25 mouse cellular contexts compared by ENCODE assay signal in genomic region chr16:76875397-76876018, GRCm38 (mm10).
DNase-seq lines count a peak whose midpoint lies in the region; ATAC-seq and TF ChIP-seq lines count a peak whose summit lies in the region.
"Had no signal": no experiment of that assay in that cellular context is flagged by ENCODE, and none has a peak within 500 bp of the region (broad histone marks: within the 10 kb centered on the region; RNA-seq: fewer than 3 reads in every experiment).

No protein-coding gene starts in this region.

- H3K4me1 ChIP-seq in hindbrain, embryonic 16.5 days (ENCODE audit: control insufficient read depth, insufficient read depth, low read depth, low read length), result no peaks in the 10 kb centered on the region
- no peaks in the 10 kb centered on the region for H3K4me1 ChIP-seq in hindbrain, embryonic 14.5 days (replicated peaks; ENCODE audit: control insufficient read depth, insufficient read depth, low read length)
- H3K4me1 ChIP-seq in midbrain, embryonic 11.5 days (ENCODE audit: control insufficient read depth, insufficient read depth, low read length), result no peaks in the 10 kb centered on the region
- H3K4me1 ChIP-seq in midbrain, embryonic 10.5 days, result peaks cover 3% of the 10 kb centered on the region; the same call in 1 of the 2 replicates
- 0 out of 2 replicates have a peak, but pooled peaks cover 3% of the 10 kb centered on the region for H3K4me1 ChIP-seq in midbrain, embryonic 13.5 days (replicated peaks)
- H3K4me1 ChIP-seq in midbrain, embryonic 16.5 days (ENCODE audit: control insufficient read depth, insufficient read depth, low read length), result no peaks in the 10 kb centered on the region
- H3K4me1 ChIP-seq in midbrain, postnatal 0 days (ENCODE audit: insufficient read depth, low read length), result no peaks in the 10 kb centered on the region
- H3K4me1 ChIP-seq: embryonic facial prominence, embryonic 12.5 days; forebrain, embryonic 13.5 days; forebrain, embryonic 15.5 days had no signal

- ATAC-seq in hindbrain, embryonic 16.5 days, result peak; percentile 34; the same call in 1 of the 2 replicates
- no peak for ATAC-seq in hindbrain, embryonic 14.5 days (ENCODE audit: low FRiP score)
- ATAC-seq in midbrain, embryonic 11.5 days (ENCODE audit: low FRiP score), result peak; percentile 71
- peak; percentile 55; the same call in 1 of the 2 replicates for ATAC-seq in midbrain, embryonic 13.5 days
- ATAC-seq in midbrain, embryonic 16.5 days, result no peak
- no peak for ATAC-seq in midbrain, postnatal 0 days (ENCODE audit: low FRiP score)
- ATAC-seq: activated CD4-positive, CD25-positive, alpha-beta regulatory T cell, adult 4 months; CD4-positive, CD25-positive, alpha-beta regulatory T cell, adult 4 months; forebrain, embryonic 13.5 days; forebrain, embryonic 15.5 days; Patski had no signal

- TF ChIP-seq CTCF in midbrain, postnatal 0 days (IDR thresholded peaks at IDR 0.05), result no peak

- no peak for DNase-seq in hindbrain, embryonic 14.5 days (ENCODE audit: low spot score)
- DNase-seq in midbrain, embryonic 11.5 days (ENCODE audit: low spot score, missing footprints), result no peak
- DNase-seq in midbrain, embryonic 10.5 days (ENCODE audit: low spot score), result no peak
- DNase-seq in midbrain, postnatal 0 days (ENCODE audit: low spot score), result peak; percentile 30
- no peak for DNase-seq in cerebellum, adult 11-12 months
- DNase-seq: adrenal gland, adult 8-10 months; adrenal gland, postnatal 14 days; adrenal gland, postnatal 36 days; B cell, adult 2 months; cerebellum, adult 11 months; cerebellum, adult 2 months; cerebellum, adult 9-10 months; cerebellum, postnatal 25 days had no signal

- 75% methylated on average over 3 of the region's 3 CpGs for WGBS in hindbrain, embryonic 16.5 days
- WGBS in hindbrain, embryonic 14.5 days, result 84% methylated on average over 3 of the region's 3 CpGs
- WGBS in midbrain, embryonic 11.5 days, result 71% methylated on average over 3 of the region's 3 CpGs
- 83% methylated on average over 3 of the region's 3 CpGs for whole genome bisulfite sequencing in midbrain, embryonic 10.5 days
- 61% methylated on average over 3 of the region's 3 CpGs for WGBS in midbrain, embryonic 13.5 days
- 57% methylated on average over 3 of the region's 3 CpGs for WGBS in midbrain, embryonic 16.5 days
- WGBS in midbrain, postnatal 0 days, result 43% methylated on average over 3 of the region's 3 CpGs

- no peak overlapping the region for H3K4me3 ChIP-seq in hindbrain, embryonic 16.5 days (ENCODE audit: low read length)
- no peak overlapping the region for H3K4me3 ChIP-seq in hindbrain, embryonic 14.5 days (replicated peaks; ENCODE audit: low read length)
- no peak overlapping the region for H3K4me3 ChIP-seq in midbrain, embryonic 11.5 days (ENCODE audit: low read depth, low read length)
- no peak overlapping the region for H3K4me3 ChIP-seq in midbrain, embryonic 10.5 days
- H3K4me3 ChIP-seq in midbrain, embryonic 13.5 days (replicated peaks), result no peak overlapping the region
- no peak overlapping the region for H3K4me3 ChIP-seq in midbrain, embryonic 16.5 days (ENCODE audit: low read depth, low read length)
- H3K4me3 ChIP-seq in midbrain, postnatal 0 days (ENCODE audit: low read depth, low read length), result no peak overlapping the region
- H3K4me3 ChIP-seq: embryonic facial prominence, embryonic 10.5 days; embryonic facial prominence, embryonic 12.5 days; forebrain, embryonic 13.5 days; forebrain, embryonic 15.5 days had no signal

- peaks cover 2% of the 10 kb centered on the region; the same call in 1 of the 2 replicates for H3K9me3 ChIP-seq in hindbrain, embryonic 16.5 days (ENCODE audit: control insufficient read depth, low read length)
- H3K9me3 ChIP-seq in hindbrain, embryonic 14.5 days (ENCODE audit: control insufficient read depth, low read length), result no peaks in the 10 kb centered on the region
- H3K9me3 ChIP-seq in midbrain, embryonic 11.5 days (ENCODE audit: control insufficient read depth, low read length), result no peaks in the 10 kb centered on the region
- no peaks in the 10 kb centered on the region for H3K9me3 ChIP-seq in midbrain, embryonic 10.5 days (replicated peaks)
- no peaks in the 10 kb centered on the region for H3K9me3 ChIP-seq in midbrain, embryonic 13.5 days
- H3K9me3 ChIP-seq in midbrain, embryonic 16.5 days (replicated peaks; ENCODE audit: control insufficient read depth, low read length, poor library complexity, severe bottlenecking), result no peaks in the 10 kb centered on the region
- H3K9me3 ChIP-seq in midbrain, postnatal 0 days (ENCODE audit: low read length), result no peaks in the 10 kb centered on the region
- H3K9me3 ChIP-seq: embryonic facial prominence, embryonic 10.5 days; embryonic facial prominence, embryonic 12.5 days; forebrain, embryonic 13.5 days; forebrain, embryonic 15.5 days; G1E had no signal

- H3K27me3 ChIP-seq in hindbrain, embryonic 16.5 days (replicated peaks; ENCODE audit: control insufficient read depth, insufficient read depth, low read length), result no peaks in the 10 kb centered on the region
- no peaks in the 10 kb centered on the region for H3K27me3 ChIP-seq in hindbrain, embryonic 14.5 days (ENCODE audit: control insufficient read depth, insufficient read depth, low read length)
- H3K27me3 ChIP-seq in midbrain, embryonic 11.5 days (ENCODE audit: control insufficient read depth, insufficient read depth, low read length), result peaks cover 12% of the 10 kb centered on the region
- H3K27me3 ChIP-seq in midbrain, embryonic 10.5 days (ENCODE audit: low read depth, poor library complexity, severe bottlenecking), result peaks cover 57% of the 10 kb centered on the region
- peaks cover 49% of the 10 kb centered on the region for H3K27me3 ChIP-seq in midbrain, embryonic 13.5 days
- no peaks in the 10 kb centered on the region for H3K27me3 ChIP-seq in midbrain, embryonic 16.5 days (ENCODE audit: control insufficient read depth, insufficient read depth, low read depth, low read length)
- no peaks in the 10 kb centered on the region for H3K27me3 ChIP-seq in midbrain, postnatal 0 days (ENCODE audit: insufficient read depth, low read length)
- H3K27me3 ChIP-seq: CH12.LX; embryonic facial prominence, embryonic 12.5 days; forebrain, embryonic 13.5 days; forebrain, embryonic 15.5 days; Patski had no signal

- no peaks in the 10 kb centered on the region for H3K36me3 ChIP-seq in hindbrain, embryonic 16.5 days (ENCODE audit: control insufficient read depth, insufficient read depth, low read length)
- no peaks in the 10 kb centered on the region for H3K36me3 ChIP-seq in hindbrain, embryonic 14.5 days (replicated peaks; ENCODE audit: control insufficient read depth, insufficient read depth)
- no peaks in the 10 kb centered on the region for H3K36me3 ChIP-seq in midbrain, embryonic 11.5 days (ENCODE audit: control insufficient read depth, insufficient read depth, low read length)
- H3K36me3 ChIP-seq in midbrain, embryonic 10.5 days, result no peaks in the 10 kb centered on the region
- H3K36me3 ChIP-seq in midbrain, embryonic 13.5 days, result no peaks in the 10 kb centered on the region
- no peaks in the 10 kb centered on the region for H3K36me3 ChIP-seq in midbrain, embryonic 16.5 days (ENCODE audit: control insufficient read depth, insufficient read depth, low read length)
- no peaks in the 10 kb centered on the region for H3K36me3 ChIP-seq in midbrain, postnatal 0 days (ENCODE audit: insufficient read depth, low read length)
- H3K36me3 ChIP-seq: embryonic facial prominence, embryonic 10.5 days; embryonic facial prominence, embryonic 12.5 days; forebrain, embryonic 15.5 days; G1E had no signal

- H3K9ac ChIP-seq in hindbrain, embryonic 16.5 days (ENCODE audit: low read depth, low read length), result no peak overlapping the region
- no peak overlapping the region for H3K9ac ChIP-seq in hindbrain, embryonic 14.5 days
- no peak overlapping the region for H3K9ac ChIP-seq in midbrain, embryonic 11.5 days (ENCODE audit: low read length)
- no peak overlapping the region for H3K9ac ChIP-seq in midbrain, embryonic 13.5 days (replicated peaks)
- no peak overlapping the region for H3K9ac ChIP-seq in midbrain, embryonic 16.5 days (ENCODE audit: low read depth, low read length)
- H3K9ac ChIP-seq in midbrain, postnatal 0 days (replicated peaks; ENCODE audit: low read length, poor library complexity, severe bottlenecking), result no peak overlapping the region
- H3K9ac ChIP-seq: embryonic facial prominence, embryonic 12.5 days; forebrain, embryonic 13.5 days; forebrain, embryonic 15.5 days had no signal

- H3K4me2 ChIP-seq in hindbrain, embryonic 16.5 days (ENCODE audit: low read length), result no peak overlapping the region
- no peak overlapping the region for H3K4me2 ChIP-seq in hindbrain, embryonic 14.5 days (replicated peaks)
- H3K4me2 ChIP-seq in midbrain, embryonic 11.5 days, result no peak overlapping the region
- no peak overlapping the region for H3K4me2 ChIP-seq in midbrain, embryonic 13.5 days (replicated peaks)
- H3K4me2 ChIP-seq in midbrain, embryonic 16.5 days (ENCODE audit: low read length), result no peak overlapping the region
- no peak overlapping the region for H3K4me2 ChIP-seq in midbrain, postnatal 0 days (ENCODE audit: low read depth, low read length, poor library complexity, severe bottlenecking)
- H3K4me2 ChIP-seq: embryonic facial prominence, embryonic 12.5 days; forebrain, embryonic 13.5 days; forebrain, embryonic 15.5 days had no signal

- H3K27ac ChIP-seq in hindbrain, embryonic 16.5 days (ENCODE audit: low read depth, low read length), result no peak overlapping the region
- no peak overlapping the region for H3K27ac ChIP-seq in hindbrain, embryonic 14.5 days
- no peak overlapping the region for H3K27ac ChIP-seq in midbrain, embryonic 11.5 days (ENCODE audit: low read depth, low read length)
- H3K27ac ChIP-seq in midbrain, embryonic 10.5 days (replicated peaks), result no peak overlapping the region
- H3K27ac ChIP-seq in midbrain, embryonic 13.5 days, result no peak overlapping the region
- H3K27ac ChIP-seq in midbrain, embryonic 16.5 days (ENCODE audit: low read length), result no peak overlapping the region
- H3K27ac ChIP-seq in midbrain, postnatal 0 days (ENCODE audit: low read depth, low read length), result no peak overlapping the region
- H3K27ac ChIP-seq: embryonic facial prominence, embryonic 10.5 days; embryonic facial prominence, embryonic 12.5 days; forebrain, embryonic 13.5 days; forebrain, embryonic 15.5 days had no signal

Comparison
In these comparisons a context has a peak if more than half of its experiments do, and no peak if none do; other contexts are left out.
1. ATAC-seq: peak in hindbrain, embryonic 16.5 days (single experiment), midbrain, embryonic 11.5 days (single experiment) and midbrain, embryonic 13.5 days (single experiment); none in hindbrain, embryonic 14.5 days (single experiment), midbrain, embryonic 16.5 days (single experiment) and midbrain, postnatal 0 days (single experiment).